Mouse (Mus musculus) liver, adult (tissue): ENCODE data around the gene Ccdc137.

Source experiments
- GATA4 ChIP-seq: IDR thresholded peaks from 2 replicates; pipeline ENCODE4 v1.6.1; 2014; ENCODE audit warnings: mild to moderate bottlenecking, low read length; ENCODE audit not compliant: insufficient replicate concordance

Ccdc137 gene

GRCm38 (mm10) chr11:120457772-120458751 is at the start of gene Ccdc137, which contains the start of gene Oxld1:
Ccdc137 (plus strand) TSS chr11:120458115.
Oxld1 (minus strand) TSS chr11:120458068.
- peak; percentile 7; the same call in 1 of the 2 replicates for TF ChIP-seq GATA4

GRCm38 (mm10) chr11:120417852-120418251 is 40.1 kb upstream of the Ccdc137 start:
- TF ChIP-seq GATA4 = no peak

GRCm38 (mm10) chr11:120418592-120418991 is 39.3 kb upstream of the Ccdc137 start:
- TF ChIP-seq GATA4 = no peak

- no peak for TF ChIP-seq GATA4
Measured at GRCm38 (mm10) chr11:120422651-120423568, 35.0 kb upstream of the Ccdc137 start.

GRCm38 (mm10) chr11:120423569-120424295 is 34.2 kb upstream of the Ccdc137 start:
- no peak for TF ChIP-seq GATA4

- no peak for TF ChIP-seq GATA4
Measured at GRCm38 (mm10) chr11:120426727-120427126, 31.2 kb upstream of the Ccdc137 start.

GRCm38 (mm10) chr11:120437152-120437856 is 20.6 kb upstream of the Ccdc137 start, which contains the start of gene Nploc4:
Nploc4 (minus strand) TSS chr11:120437708.
- no peak for TF ChIP-seq GATA4

GRCm38 (mm10) chr11:120437857-120438385 is 20.0 kb upstream of the Ccdc137 start:
- no peak for TF ChIP-seq GATA4

GRCm38 (mm10) chr11:120442344-120442743 is 15.6 kb upstream of the Ccdc137 start, which contains the start of gene Tspan10:
Tspan10 (plus strand) TSS chr11:120442644.
- no peak for TF ChIP-seq GATA4

- TF ChIP-seq GATA4 = no peak
Measured at GRCm38 (mm10) chr11:120442765-120443280, 15.1 kb upstream of the Ccdc137 start.

GRCm38 (mm10) chr11:120444106-120444505 is 13.8 kb upstream of the Ccdc137 start:
- no peak for TF ChIP-seq GATA4

GRCm38 (mm10) chr11:120445475-120445874 is 12.4 kb upstream of the Ccdc137 start:
- TF ChIP-seq GATA4 = no peak

- TF ChIP-seq GATA4 = no peak
Measured at GRCm38 (mm10) chr11:120447179-120447578, 10.7 kb upstream of the Ccdc137 start.
